Mouse (Mus musculus) neural tube, embryonic 15.5 days (tissue): ENCODE data around the gene Il13. TPM values are rescaled to one million over a fixed set of nuclear protein-coding genes. Genes with fewer than 3 reads are reported as not detected.

Experiments used
- ATAC-seq: fragments of 200-750 bp; cut with Nextera tagmentation; 2 replicates; pipeline ENCODE4 v1.8.0; 2017; ENCODE audit warnings: mild to moderate bottlenecking, moderate TSS enrichment, moderate library complexity; ENCODE audit not compliant: low FRiP score
- H3K27ac ChIP-seq: fragments of 300-500 bp; sonication (generic); replicated peaks from 2 replicates; pipeline ENCODE4 v1.5.1; 2015; ENCODE audit warnings: mild to moderate bottlenecking, inconsistent platforms
- H3K27me3 ChIP-seq: fragments of 300-500 bp; sonication (generic); replicated peaks from 2 replicates; pipeline ENCODE4 v1.6.1; 2015; ENCODE audit warnings: inconsistent platforms
- H3K36me3 ChIP-seq: fragments of 300-500 bp; sonication (generic); 2 replicates; pipeline ENCODE4 v1.6.1; 2015; ENCODE audit warnings: inconsistent platforms
- H3K4me1 ChIP-seq: fragments of 300-500 bp; sonication (generic); 2 replicates; pipeline ENCODE4 v1.6.1; 2015; ENCODE audit warnings: inconsistent platforms
- H3K4me2 ChIP-seq: fragments of 300-500 bp; sonication (generic); 2 replicates; pipeline ENCODE4 v1.6.1; 2015; ENCODE audit warnings: inconsistent platforms, mild to moderate bottlenecking, moderate library complexity
- H3K4me3 ChIP-seq: fragments of 300-500 bp; sonication (generic); replicated peaks from 2 replicates; pipeline ENCODE4 v1.5.1; 2015; ENCODE audit warnings: mild to moderate bottlenecking, inconsistent platforms
- H3K9ac ChIP-seq: fragments of 300-500 bp; sonication (generic); replicated peaks from 2 replicates; pipeline ENCODE4 v1.6.1; 2015; ENCODE audit warnings: mild to moderate bottlenecking, inconsistent platforms
- H3K9me3 ChIP-seq: fragments of 300-500 bp; sonication (generic); replicated peaks from 2 replicates; pipeline ENCODE4 v1.6.1; 2016; ENCODE audit warnings: inconsistent platforms
- WGBS: fragments of 180-500 bp; shearing (Covaris S2); methylation state at CpG from one replicate; pipeline ENCODE4 v1.1.7; 2015; ENCODE audit warnings: mixed read lengths; 5-methylcytosine and 5-hydroxymethylcytosine counted together
- polyA plus RNA-seq: library from polyadenylated mRNA; unstranded; fragments of >200 nt; fragmentation: Nextera tagmentation; extraction: Ambion mirVana; gene quantifications from 2 replicates; pipeline ENCODE4 v1.2.1, GENCODE M21; 2015

The Il13 gene
- polyA plus RNA-seq, 1 experiment from 2014 or later, result not detected

DNA sequence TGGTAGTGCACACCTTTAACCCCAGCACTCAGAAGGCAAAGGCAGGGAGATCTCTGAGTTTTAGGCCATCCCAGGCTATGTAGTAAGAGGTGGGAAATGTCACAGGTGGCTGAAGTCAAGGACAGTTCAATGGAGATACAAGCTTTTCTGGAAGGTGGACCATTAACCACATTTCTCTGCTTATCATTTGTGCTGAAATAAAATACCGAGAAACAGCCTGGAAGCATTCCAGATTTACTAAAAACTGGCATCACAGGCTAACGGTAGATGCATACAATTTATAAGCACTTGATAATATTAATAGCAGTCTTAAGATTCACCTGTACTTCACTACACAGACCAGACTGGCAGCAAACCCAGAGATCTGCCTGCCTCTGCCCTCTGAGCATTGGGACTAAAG, 17.9 kb upstream of the Il13 start:
- no peak overlapping the region for H3K9ac ChIP-seq
- no peaks in the 10 kb centered on the region for H3K9me3 ChIP-seq
- whole genome bisulfite sequencing, result 91% methylated on average over 2 of the region's 2 CpGs
- no peaks in the 10 kb centered on the region for H3K4me1 ChIP-seq
- no peak overlapping the region for H3K4me2 ChIP-seq
- H3K27ac ChIP-seq, result no peak overlapping the region
- no peaks in the 10 kb centered on the region for H3K27me3 ChIP-seq
- H3K4me3 ChIP-seq, result no peak overlapping the region
- H3K36me3 ChIP-seq, result peaks cover 37% of the 10 kb centered on the region
- no peak for ATAC-seq

DNA sequence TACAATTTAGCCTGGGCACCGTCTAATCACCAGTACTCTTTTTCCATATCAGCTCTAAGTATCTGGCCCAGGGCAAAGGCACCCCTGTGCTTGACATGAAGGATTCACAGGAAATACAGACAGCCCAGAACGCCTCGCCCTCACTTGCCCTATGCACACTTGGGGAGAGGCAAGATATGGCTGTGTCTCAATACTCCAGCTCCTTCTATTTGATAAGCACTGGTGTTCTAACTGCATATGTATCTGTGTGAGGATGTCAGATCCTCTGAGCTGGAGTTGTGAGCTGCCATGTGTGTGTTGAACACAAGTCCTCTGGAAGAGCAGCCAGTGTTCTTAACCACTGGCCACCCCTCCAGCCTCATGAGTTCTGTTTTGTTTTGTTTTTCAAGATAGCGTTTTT, 16.9 kb upstream of the Il13 start:
- no peak for ATAC-seq
- Histone ChIP-seq H3K27me3 (no peaks in the 10 kb centered on the region), H3K9me3 (no peaks in the 10 kb centered on the region), H3K4me1 (no peaks in the 10 kb centered on the region), H3K4me3 (no peak overlapping the region), H3K9ac (no peak overlapping the region), H3K36me3 (peaks cover 37% of the 10 kb centered on the region), H3K27ac (no peak overlapping the region), H3K4me2 (no peak overlapping the region)
- 96% methylated on average over 4 of the region's 4 CpGs for WGBS

DNA sequence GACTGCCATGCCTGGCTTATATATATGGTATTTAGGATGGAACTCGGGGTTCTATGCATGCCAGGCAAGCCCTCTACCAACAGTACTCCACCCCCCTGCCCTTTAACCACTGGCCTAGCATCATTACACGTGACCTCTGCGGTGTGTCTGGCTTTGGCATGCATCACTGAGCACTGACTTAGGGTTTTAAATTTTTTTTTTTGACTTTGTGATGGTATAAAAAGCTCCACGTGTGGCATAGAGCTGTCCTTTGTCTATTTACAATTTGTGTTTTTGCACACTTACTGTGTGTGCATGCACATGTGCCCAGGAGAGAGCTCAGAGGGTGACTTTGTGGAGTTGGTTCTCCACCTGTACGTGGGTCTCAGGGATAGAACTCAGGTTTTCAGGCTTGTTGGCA, 9.5 kb upstream of the Il13 start:
- H3K36me3 ChIP-seq, result no peaks in the 10 kb centered on the region
- no peak overlapping the region for H3K4me3 ChIP-seq
- H3K9me3 ChIP-seq, result no peaks in the 10 kb centered on the region
- H3K9ac ChIP-seq, result no peak overlapping the region
- no peak overlapping the region for H3K4me2 ChIP-seq
- no peaks in the 10 kb centered on the region for H3K4me1 ChIP-seq
- ATAC-seq, result no peak
- H3K27ac ChIP-seq, result no peak overlapping the region
- no peaks in the 10 kb centered on the region for H3K27me3 ChIP-seq
- WGBS, result 75% methylated on average over 5 of the region's 5 CpGs

DNA sequence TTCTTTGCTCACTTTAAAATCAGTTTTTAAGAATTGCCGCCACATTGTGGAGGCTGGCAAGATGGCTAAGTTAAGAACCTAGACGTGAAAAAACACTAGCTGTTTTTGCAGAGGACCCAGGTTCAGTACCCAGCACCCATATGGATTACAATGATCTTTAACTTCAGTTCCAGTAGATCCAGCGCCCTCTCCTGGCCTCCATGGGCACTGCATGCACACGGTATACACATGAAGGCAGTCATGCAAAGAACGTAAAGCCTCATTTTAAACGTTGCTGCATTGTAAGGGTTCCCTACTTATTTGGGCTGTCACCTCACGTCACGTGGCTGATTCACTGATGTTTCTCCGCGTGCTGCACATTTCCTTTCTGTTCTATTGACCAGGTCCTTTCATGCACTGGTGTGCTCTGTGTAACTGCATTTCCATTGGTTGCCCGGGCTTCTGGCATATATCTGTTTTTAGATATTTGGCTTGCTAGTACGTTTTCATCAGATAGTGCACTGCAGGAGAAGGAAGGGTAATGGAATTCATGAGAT, 8.3 kb upstream of the Il13 start:
- no peak for ATAC-seq
- Histone ChIP-seq H3K27ac (no peak overlapping the region), H3K9ac (no peak overlapping the region), H3K27me3 (peaks cover 1% of the 10 kb centered on the region), H3K9me3 (no peaks in the 10 kb centered on the region), H3K36me3 (no peaks in the 10 kb centered on the region), H3K4me1 (no peaks in the 10 kb centered on the region), H3K4me3 (no peak overlapping the region), H3K4me2 (no peak overlapping the region)
- WGBS, result 83% methylated on average over 12 of the region's 12 CpGs

DNA sequence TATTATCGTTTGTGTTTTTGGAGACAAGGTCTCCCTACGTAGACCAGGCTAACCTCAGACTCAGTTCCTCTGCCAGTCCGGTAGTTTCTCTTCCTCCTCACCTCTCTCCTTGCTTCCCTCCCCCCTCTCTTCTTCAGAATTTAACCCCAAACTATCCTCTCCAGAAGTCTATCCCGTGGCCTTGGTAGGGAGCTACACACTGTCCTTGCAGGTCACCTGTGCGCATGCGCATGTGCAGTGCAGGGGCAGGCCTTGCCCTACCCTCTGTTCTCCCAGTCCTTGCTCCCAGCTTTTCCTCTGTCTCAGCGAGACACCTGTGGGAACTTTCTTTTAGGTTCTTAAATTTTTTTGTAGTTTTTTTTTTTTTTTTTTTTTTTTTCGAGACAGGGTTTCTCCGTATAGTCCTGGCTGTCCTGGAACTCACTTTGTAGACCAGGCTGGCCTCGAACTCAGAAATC, 3.3 kb upstream of the Il13 start:
- Histone ChIP-seq H3K4me1 (peaks cover 16% of the 10 kb centered on the region), H3K4me2 (no peak overlapping the region), H3K27me3 (peaks cover 25% of the 10 kb centered on the region), H3K9ac (no peak overlapping the region), H3K4me3 (no peak overlapping the region), H3K36me3 (no peaks in the 10 kb centered on the region), H3K9me3 (no peaks in the 10 kb centered on the region), H3K27ac (no peak overlapping the region)
- no peak for ATAC-seq
- WGBS, result 80% methylated on average over 10 of the region's 10 CpGs

DNA sequence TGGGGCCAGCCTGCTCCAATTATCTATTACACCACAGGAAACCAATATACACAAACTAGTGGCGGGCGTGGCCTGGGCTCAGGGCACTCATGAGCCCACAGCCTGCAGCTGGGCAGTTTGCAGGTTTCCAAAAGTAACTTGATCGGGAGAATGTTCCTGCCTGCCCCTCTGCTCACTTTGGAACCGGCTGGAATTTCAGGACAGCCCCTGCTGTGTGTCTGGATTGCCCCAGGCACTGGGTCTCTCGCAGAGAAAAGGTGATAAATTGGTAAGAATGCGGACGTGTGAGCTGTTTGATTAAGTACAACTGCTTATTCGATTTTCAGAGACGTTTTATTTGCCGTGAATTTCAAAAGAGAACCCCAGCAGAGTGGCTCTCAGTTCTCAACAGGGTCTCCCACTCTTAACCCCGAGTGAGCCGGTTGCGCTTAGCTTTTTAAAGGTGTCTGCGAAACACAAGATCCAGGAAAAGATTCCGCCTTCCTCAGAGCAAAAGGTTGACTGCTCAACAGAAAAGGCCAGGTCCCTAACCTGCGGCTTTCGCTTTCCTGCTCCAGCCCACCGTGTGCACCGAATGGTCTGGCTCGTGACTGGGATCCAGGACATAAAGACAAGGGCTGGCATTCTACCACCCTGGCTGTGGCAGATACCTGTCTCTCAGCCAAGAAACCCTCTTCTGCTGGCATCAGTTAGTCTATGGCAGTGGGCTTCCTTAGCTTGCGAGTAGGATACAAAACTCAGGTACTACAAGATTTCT, 2.7 kb upstream of the Il13 start:
- no peaks in the 10 kb centered on the region for H3K36me3 ChIP-seq
- H3K4me1 ChIP-seq, result peaks cover 16% of the 10 kb centered on the region
- ATAC-seq, result no peak
- H3K27ac ChIP-seq, result no peak overlapping the region
- 21% methylated on average over 21 of the region's 21 CpGs for WGBS
- peak overlapping the region; percentile 7; the same call in 1 of the 2 replicates for H3K4me2 ChIP-seq
- H3K9ac ChIP-seq, result no peak overlapping the region
- no peak overlapping the region for H3K4me3 ChIP-seq
- H3K27me3 ChIP-seq, result peaks cover 25% of the 10 kb centered on the region
- no peaks in the 10 kb centered on the region for H3K9me3 ChIP-seq

DNA sequence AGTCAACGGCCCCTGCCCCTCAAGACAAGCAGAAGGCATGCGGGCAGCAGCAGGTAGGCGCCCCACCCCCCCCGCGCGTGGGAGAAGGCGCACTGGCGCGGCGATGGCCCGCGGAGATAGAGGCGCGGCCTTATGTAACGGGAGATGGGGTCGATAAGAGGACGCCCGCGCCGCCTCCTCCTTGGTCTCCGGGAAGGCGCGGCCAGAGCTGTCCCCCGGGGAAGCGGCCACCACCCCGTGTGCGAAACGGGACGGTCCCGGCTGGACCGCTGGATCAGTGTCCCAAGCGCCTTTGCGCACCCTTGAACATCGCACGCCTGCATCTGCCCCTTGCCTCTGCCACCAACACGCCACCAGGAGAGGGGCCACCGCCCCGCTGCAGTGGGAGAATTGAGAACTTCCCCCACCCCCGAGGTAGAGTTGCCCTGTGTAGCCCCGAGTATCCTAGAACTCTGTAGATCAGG, 1.7 kb upstream of the Il13 start:
- Histone ChIP-seq H3K4me3 (peak overlapping the region; percentile 37), H3K27me3 (peaks cover 25% of the 10 kb centered on the region), H3K27ac (no peak overlapping the region), H3K4me2 (peak overlapping the region; percentile 81), H3K4me1 (peaks cover 16% of the 10 kb centered on the region), H3K9ac (peak overlapping the region; percentile 37; the same call in 1 of the 2 replicates), H3K36me3 (no peaks in the 10 kb centered on the region), H3K9me3 (no peaks in the 10 kb centered on the region)
- 2% methylated on average over 30 of the region's 40 CpGs for WGBS
- no peak for ATAC-seq

DNA sequence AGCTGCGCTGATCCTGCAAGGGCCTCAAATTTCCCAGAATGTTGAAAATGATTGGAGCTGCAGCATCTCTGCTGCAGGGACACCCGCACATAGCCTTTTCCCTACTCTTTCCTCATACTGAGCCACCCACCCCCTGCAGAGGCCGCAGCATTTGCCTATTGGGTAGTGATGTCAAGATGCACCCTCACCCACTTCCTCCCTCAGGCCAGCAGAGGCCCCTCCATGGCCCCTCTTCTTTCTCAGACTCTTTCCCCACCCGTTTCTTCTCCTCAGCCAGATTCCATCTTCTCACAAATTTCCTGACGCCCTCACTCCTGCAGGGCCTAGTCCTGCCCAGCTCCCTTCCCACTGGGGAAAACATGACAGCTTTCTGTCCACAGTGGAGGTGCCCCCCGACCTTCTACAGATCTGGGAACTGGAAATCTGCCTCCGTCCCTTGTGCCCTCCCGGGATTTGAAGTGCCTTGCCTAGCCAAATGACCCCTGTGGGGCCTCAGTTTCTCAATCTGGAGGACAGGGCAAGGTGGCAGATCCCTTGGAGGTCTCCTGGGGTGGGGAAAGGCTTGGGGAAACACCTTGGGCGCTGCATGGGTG, 1.2 kb upstream of the Il13 start:
- Histone ChIP-seq H3K4me2 (peak overlapping the region; percentile 81), H3K4me3 (peak overlapping the region; percentile 37), H3K9me3 (no peaks in the 10 kb centered on the region), H3K4me1 (peaks cover 16% of the 10 kb centered on the region), H3K36me3 (no peaks in the 10 kb centered on the region), H3K9ac (peak overlapping the region; percentile 37; the same call in 1 of the 2 replicates), H3K27me3 (peaks cover 25% of the 10 kb centered on the region), H3K27ac (no peak overlapping the region)
- 42% methylated on average over 9 of the region's 9 CpGs for WGBS
- no peak for ATAC-seq

DNA sequence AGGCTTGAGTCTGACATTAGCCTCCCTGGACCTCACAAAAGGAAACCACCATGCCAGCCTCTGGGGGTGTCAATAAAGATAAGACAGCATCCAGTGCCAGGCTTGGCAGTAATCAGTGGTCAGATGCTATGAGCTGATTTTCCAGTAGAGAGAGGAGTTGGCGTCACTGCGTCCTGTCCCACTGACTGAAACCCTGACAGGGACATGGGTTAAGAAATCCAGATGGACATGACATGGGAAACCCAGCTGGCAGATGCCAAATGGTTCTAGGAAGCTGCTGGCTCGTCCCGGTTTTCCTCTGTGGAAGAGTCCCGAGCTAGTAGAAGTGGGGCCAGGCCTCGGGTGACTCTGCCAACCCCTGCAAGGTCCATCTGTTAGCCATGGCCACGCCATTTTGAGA, 858 bp downstream of the Il13 start:
- peaks cover 16% of the 10 kb centered on the region for H3K4me1 ChIP-seq
- no peak overlapping the region for H3K27ac ChIP-seq
- no peak overlapping the region for H3K9ac ChIP-seq
- ATAC-seq, result no peak
- peaks cover 25% of the 10 kb centered on the region for H3K27me3 ChIP-seq
- H3K36me3 ChIP-seq, result no peaks in the 10 kb centered on the region
- H3K4me3 ChIP-seq, result no peak overlapping the region
- H3K9me3 ChIP-seq, result no peaks in the 10 kb centered on the region
- 94% methylated on average over 7 of the region's 7 CpGs for WGBS
- H3K4me2 ChIP-seq, result no peak overlapping the region

DNA sequence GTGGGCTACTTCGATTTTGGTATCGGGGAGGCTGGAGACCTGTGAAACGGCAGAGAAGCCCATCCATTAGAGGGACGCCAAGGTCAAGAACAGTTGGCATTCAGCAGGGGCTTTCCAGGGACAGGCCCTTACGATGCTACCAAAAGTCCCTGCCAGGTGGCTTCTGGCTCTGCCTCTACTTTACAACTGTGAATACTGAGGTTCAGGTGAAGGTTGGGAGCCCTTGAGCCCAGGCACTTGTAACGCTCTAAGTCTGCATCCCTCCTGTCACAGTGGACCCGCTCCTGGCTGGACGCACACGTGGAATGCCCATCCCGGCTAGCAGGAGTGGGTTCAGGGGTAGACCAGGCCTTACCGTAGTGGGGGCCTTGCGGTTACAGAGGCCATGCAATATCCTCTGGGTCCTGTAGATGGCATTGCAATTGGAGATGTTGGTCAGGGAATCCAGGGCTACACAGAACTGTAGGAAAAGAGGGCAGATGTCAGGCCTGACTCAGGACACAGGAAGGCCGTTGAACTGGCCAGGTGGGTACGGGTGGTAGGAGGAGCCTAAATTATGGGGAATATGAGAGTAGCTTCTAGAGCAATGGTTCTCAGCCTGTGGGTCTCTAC, 2.3 kb downstream of the Il13 start:
- H3K27ac ChIP-seq, result no peak overlapping the region
- H3K27me3 ChIP-seq, result peaks cover 18% of the 10 kb centered on the region
- peaks cover 12% of the 10 kb centered on the region for H3K4me1 ChIP-seq
- H3K9me3 ChIP-seq, result no peaks in the 10 kb centered on the region
- no peak for ATAC-seq
- 75% methylated on average over 14 of the region's 14 CpGs for WGBS
- no peak overlapping the region for H3K4me3 ChIP-seq
- H3K36me3 ChIP-seq, result no peaks in the 10 kb centered on the region
- no peak overlapping the region for H3K9ac ChIP-seq
- H3K4me2 ChIP-seq, result no peak overlapping the region

DNA sequence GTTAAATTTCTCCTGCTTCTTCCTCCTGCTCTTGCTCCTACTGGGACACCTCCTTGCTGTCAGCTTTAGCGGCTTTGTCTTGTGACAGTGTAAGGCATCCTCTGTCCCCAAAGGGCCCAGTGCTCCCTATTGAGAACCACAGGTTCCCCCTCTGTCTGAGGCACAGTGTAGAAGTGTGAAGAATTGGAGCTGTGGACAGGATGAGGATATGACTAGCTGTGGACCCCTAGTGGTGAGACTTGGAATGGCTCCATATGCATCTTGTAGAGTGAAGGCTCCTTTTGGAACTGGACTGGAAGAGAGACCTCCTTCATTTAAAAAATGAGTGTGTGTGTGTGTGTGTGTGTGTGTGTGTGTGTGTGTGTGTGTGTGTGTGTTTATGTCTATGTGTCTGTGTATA, 6.6 kb downstream of the Il13 start:
- no peaks in the 10 kb centered on the region for H3K27me3 ChIP-seq
- ATAC-seq, result no peak
- WGBS, result 10% methylated on average over 1 of the region's 1 CpGs
- H3K4me3 ChIP-seq, result no peak overlapping the region
- no peaks in the 10 kb centered on the region for H3K9me3 ChIP-seq
- H3K4me1 ChIP-seq, result no peaks in the 10 kb centered on the region
- no peaks in the 10 kb centered on the region for H3K36me3 ChIP-seq
- no peak overlapping the region for H3K27ac ChIP-seq
- no peak overlapping the region for H3K9ac ChIP-seq
- H3K4me2 ChIP-seq, result no peak overlapping the region
